Mouse (Mus musculus): ENCODE data around the gene Tmem127. TPM values are rescaled to one million over a fixed set of nuclear protein-coding genes. Genes with fewer than 3 reads are reported as not detected.
"Not testable (repeated sequence)": the region's sequence is repeated elsewhere in the genome, so short reads cannot be mapped to it uniquely, and the experiment has no call there.

The Tmem127 gene
- polyA plus RNA-seq, 1 experiment from 2014 or later, result 29.0 TPM

- H3K4me3 ChIP-seq (ENCODE audit: low read length), result no peak overlapping the region
- no peak overlapping the region for H3K9ac ChIP-seq (replicated peaks; ENCODE audit: low read length)
- WGBS, result 82% methylated on average over 5 of the region's 5 CpGs
- H3K27ac ChIP-seq (ENCODE audit: low read length), result no peak overlapping the region
- no peak for ATAC-seq (ENCODE audit: low FRiP score, low TSS enrichment)
- H3K9me3 ChIP-seq (ENCODE audit: low read length), result no peaks in the 10 kb centered on the region
- no peaks in the 10 kb centered on the region for H3K36me3 ChIP-seq (ENCODE audit: insufficient read depth, low read length)
- H3K4me1 ChIP-seq (ENCODE audit: insufficient read depth, low read length), result peaks cover 7% of the 10 kb centered on the region
- no peaks in the 10 kb centered on the region for H3K27me3 ChIP-seq (ENCODE audit: insufficient read depth, low read length)
- no peak overlapping the region for H3K4me2 ChIP-seq (replicated peaks; ENCODE audit: low read depth, low read length)
Observed at GRCm38 (mm10) chr2:127275551-127276320, 28.0 kb downstream of the Tmem127 start.

- ATAC-seq (ENCODE audit: low FRiP score, low TSS enrichment), result no peak
- Histone ChIP-seq H3K27me3 (ENCODE audit: insufficient read depth, low read length) (no peaks in the 10 kb centered on the region), H3K36me3 (ENCODE audit: insufficient read depth, low read length) (no peaks in the 10 kb centered on the region), H3K27ac (ENCODE audit: low read length) (no peak overlapping the region), H3K9ac (replicated peaks; ENCODE audit: low read length) (no peak overlapping the region), H3K9me3 (ENCODE audit: low read length) (no peaks in the 10 kb centered on the region), H3K4me2 (replicated peaks; ENCODE audit: low read depth, low read length) (no peak overlapping the region), H3K4me1 (ENCODE audit: insufficient read depth, low read length) (0 out of 2 replicates have a peak, but pooled peaks cover 3% of the 10 kb centered on the region), H3K4me3 (ENCODE audit: low read length) (no peak overlapping the region)
Observed at GRCm38 (mm10) chr2:127278162-127278561, 30.5 kb downstream of the Tmem127 start.

- Histone ChIP-seq H3K36me3 (ENCODE audit: insufficient read depth, low read length) (peaks cover 43% of the 10 kb centered on the region), H3K9ac (replicated peaks; ENCODE audit: low read length) (no peak overlapping the region), H3K4me3 (ENCODE audit: low read length) (no peak overlapping the region)
Observed at GRCm38 (mm10) chr2:127292250-127292649, 44.5 kb downstream of the Tmem127 start.

GRCm38 (mm10) chr2:127297001-127297805, 49.5 kb downstream of the Tmem127 start:
- no peak overlapping the region for H3K9ac ChIP-seq (replicated peaks; ENCODE audit: low read length)
- H3K4me1 ChIP-seq (ENCODE audit: insufficient read depth, low read length), result peaks cover 3% of the 10 kb centered on the region
- no peaks in the 10 kb centered on the region for H3K27me3 ChIP-seq (ENCODE audit: insufficient read depth, low read length)
- H3K4me2 ChIP-seq (replicated peaks; ENCODE audit: low read depth, low read length), result no peak overlapping the region
- ATAC-seq (ENCODE audit: low FRiP score, low TSS enrichment), result no peak
- peaks cover 54% of the 10 kb centered on the region for H3K36me3 ChIP-seq (ENCODE audit: insufficient read depth, low read length)
- WGBS, result 81% methylated on average over 7 of the region's 7 CpGs
- no peak overlapping the region for H3K27ac ChIP-seq (ENCODE audit: low read length)
- H3K4me3 ChIP-seq (ENCODE audit: low read length), result no peak overlapping the region
- no peaks in the 10 kb centered on the region for H3K9me3 ChIP-seq (ENCODE audit: low read length)

More at GRCm38 (mm10) chr2:127292250-127292649, 44.5 kb downstream of the Tmem127 start:
- WGBS, result 42% methylated on average over 4 of the region's 4 CpGs
- H3K4me2 ChIP-seq (replicated peaks; ENCODE audit: low read depth, low read length), result no peak overlapping the region
- no peaks in the 10 kb centered on the region for H3K9me3 ChIP-seq (ENCODE audit: low read length)
- peak overlapping the region; percentile 83 for H3K27ac ChIP-seq (ENCODE audit: low read length)
- no peaks in the 10 kb centered on the region for H3K27me3 ChIP-seq (ENCODE audit: insufficient read depth, low read length)
- ATAC-seq (ENCODE audit: low FRiP score, low TSS enrichment), result peak; percentile 73; the same call in 1 of the 2 replicates
- H3K4me1 ChIP-seq (ENCODE audit: insufficient read depth, low read length), result peaks cover 7% of the 10 kb centered on the region

GRCm38 (mm10) chr2:127298056-127298455, 50.3 kb downstream of the Tmem127 start:
- H3K27ac ChIP-seq (ENCODE audit: low read length), result no peak overlapping the region
- peaks cover 2% of the 10 kb centered on the region; the same call in 1 of the 2 replicates for H3K4me1 ChIP-seq (ENCODE audit: insufficient read depth, low read length)
- H3K27me3 ChIP-seq (ENCODE audit: insufficient read depth, low read length), result no peaks in the 10 kb centered on the region
- whole genome bisulfite sequencing, result 97% methylated on average over 1 of the region's 1 CpGs
- no peak for ATAC-seq (ENCODE audit: low FRiP score, low TSS enrichment)
- no peak overlapping the region for H3K4me2 ChIP-seq (replicated peaks; ENCODE audit: low read depth, low read length)
- H3K9ac ChIP-seq (replicated peaks; ENCODE audit: low read length), result no peak overlapping the region
- H3K9me3 ChIP-seq (ENCODE audit: low read length), result no peaks in the 10 kb centered on the region
- H3K4me3 ChIP-seq (ENCODE audit: low read length), result no peak overlapping the region
- H3K36me3 ChIP-seq (ENCODE audit: insufficient read depth, low read length), result peaks cover 54% of the 10 kb centered on the region

- peaks cover 42% of the 10 kb centered on the region for H3K36me3 ChIP-seq (ENCODE audit: insufficient read depth, low read length)
Observed at GRCm38 (mm10) chr2:127300701-127301100, 53.0 kb downstream of the Tmem127 start.

GRCm38 (mm10) chr2:127301883-127302282, 54.2 kb downstream of the Tmem127 start:
- Histone ChIP-seq H3K27ac (ENCODE audit: low read length) (no peak overlapping the region), H3K4me3 (ENCODE audit: low read length) (no peak overlapping the region), H3K9ac (replicated peaks; ENCODE audit: low read length) (no peak overlapping the region), H3K36me3 (ENCODE audit: insufficient read depth, low read length) (peaks cover 35% of the 10 kb centered on the region), H3K9me3 (ENCODE audit: low read length) (no peaks in the 10 kb centered on the region), H3K4me1 (ENCODE audit: insufficient read depth, low read length) (no peaks in the 10 kb centered on the region), H3K4me2 (replicated peaks; ENCODE audit: low read depth, low read length) (no peak overlapping the region), H3K27me3 (ENCODE audit: insufficient read depth, low read length) (no peaks in the 10 kb centered on the region)
- WGBS, result 90% methylated on average over 3 of the region's 3 CpGs
- ATAC-seq (ENCODE audit: low FRiP score, low TSS enrichment), result no peak

More at GRCm38 (mm10) chr2:127300701-127301100, 53.0 kb downstream of the Tmem127 start:
- no peaks in the 10 kb centered on the region for H3K4me1 ChIP-seq (ENCODE audit: insufficient read depth, low read length)
- no peak overlapping the region for H3K27ac ChIP-seq (ENCODE audit: low read length)
- ATAC-seq (ENCODE audit: low FRiP score, low TSS enrichment), result no peak
- H3K4me3 ChIP-seq (ENCODE audit: low read length), result no peak overlapping the region
- no peak overlapping the region for H3K9ac ChIP-seq (replicated peaks; ENCODE audit: low read length)
- no peaks in the 10 kb centered on the region for H3K9me3 ChIP-seq (ENCODE audit: low read length)
- no peak overlapping the region for H3K4me2 ChIP-seq (replicated peaks; ENCODE audit: low read depth, low read length)
- 84% methylated on average over 3 of the region's 3 CpGs for WGBS
- no peaks in the 10 kb centered on the region for H3K27me3 ChIP-seq (ENCODE audit: insufficient read depth, low read length)

GRCm38 (mm10) chr2:127304192-127304591, 56.5 kb downstream of the Tmem127 start:
- H3K27ac ChIP-seq (ENCODE audit: low read length); H3K9me3 ChIP-seq (ENCODE audit: low read length); H3K9ac ChIP-seq (replicated peaks; ENCODE audit: low read length); H3K4me2 ChIP-seq (replicated peaks; ENCODE audit: low read depth, low read length); H3K27me3 ChIP-seq (ENCODE audit: insufficient read depth, low read length); H3K4me1 ChIP-seq (ENCODE audit: insufficient read depth, low read length); ATAC-seq (ENCODE audit: low FRiP score, low TSS enrichment); H3K4me3 ChIP-seq (ENCODE audit: low read length): not testable (repeated sequence)
- WGBS, result 94% methylated on average over 4 of the region's 4 CpGs
- H3K36me3 ChIP-seq (ENCODE audit: insufficient read depth, low read length), result peaks cover 14% of the 10 kb centered on the region; the same call in 1 of the 2 replicates

GRCm38 (mm10) chr2:127304609-127305210, 57.0 kb downstream of the Tmem127 start:
- H3K4me3 ChIP-seq (ENCODE audit: low read length), result no peak overlapping the region
- no peaks in the 10 kb centered on the region for H3K4me1 ChIP-seq (ENCODE audit: insufficient read depth, low read length)
- peaks cover 11% of the 10 kb centered on the region; the same call in 1 of the 2 replicates for H3K36me3 ChIP-seq (ENCODE audit: insufficient read depth, low read length)
- H3K9ac ChIP-seq (replicated peaks; ENCODE audit: low read length), result no peak overlapping the region
- no peak overlapping the region for H3K27ac ChIP-seq (ENCODE audit: low read length)
- H3K9me3 ChIP-seq (ENCODE audit: low read length), result no peaks in the 10 kb centered on the region
- no peak for ATAC-seq (ENCODE audit: low FRiP score, low TSS enrichment)
- 77% methylated on average over 3 of the region's 3 CpGs for WGBS
- no peak overlapping the region for H3K4me2 ChIP-seq (replicated peaks; ENCODE audit: low read depth, low read length)
- no peaks in the 10 kb centered on the region for H3K27me3 ChIP-seq (ENCODE audit: insufficient read depth, low read length)
